Mouse (Mus musculus) myocyte (in vitro differentiated cells): ENCODE data around the gene B3galt4.

ENCODE experiments used
- CEBPB ChIP-seq: IDR thresholded peaks from 2 replicates; pipeline ENCODE4 v1.6.1; 2011; ENCODE audit warnings: mild to moderate bottlenecking, moderate library complexity; ENCODE audit not compliant: poor library complexity, insufficient read depth, severe bottlenecking
- E2F4 ChIP-seq: IDR thresholded peaks from one replicate; pipeline ENCODE4 v1.6.1; 2011; ENCODE audit warnings: mild to moderate bottlenecking, control low read depth, moderate library complexity; ENCODE audit not compliant: insufficient read depth
- MAX ChIP-seq: IDR thresholded peaks from one replicate; pipeline ENCODE4 v1.6.1; 2011; ENCODE audit warnings: low read depth, mild to moderate bottlenecking, control low read depth
- MYOD1 ChIP-seq, 3 experiments: IDR thresholded peaks; one replicate each; pipeline ENCODE4 v1.6.1; 2011; ENCODE audit warnings: control low read depth in 2 of 3, low read depth in 2 of 3, mild to moderate bottlenecking in 2 of 3, moderate library complexity in 1 of 3; ENCODE audit not compliant: insufficient read length in 2 of 3, control insufficient read depth in 1 of 3
- MYOG ChIP-seq, 3 experiments: IDR thresholded peaks; one replicate each; pipeline ENCODE4 v1.6.1; 2011; ENCODE audit warnings: control low read depth in 2 of 3, low read depth in 2 of 3, mild to moderate bottlenecking in 2 of 3; ENCODE audit not compliant: insufficient read length in 2 of 3, control insufficient read depth in 1 of 3, insufficient read depth in 1 of 3
- POLR2A ChIP-seq: IDR thresholded peaks from one replicate; pipeline ENCODE4 v1.6.1; 2011; ENCODE audit warnings: low read depth, mild to moderate bottlenecking, control low read depth, moderate library complexity; ENCODE audit not compliant: insufficient read length
- POLR2AphosphoS2 ChIP-seq: IDR thresholded peaks from one replicate; pipeline ENCODE4 v1.6.1; 2011; ENCODE audit warnings: low read depth, control low read depth; ENCODE audit not compliant: insufficient read length
- TCF12 ChIP-seq: IDR thresholded peaks from one replicate; pipeline ENCODE4 v1.6.1; 2011; ENCODE audit warnings: mild to moderate bottlenecking, control low read depth; ENCODE audit not compliant: poor library complexity, insufficient read depth, severe bottlenecking

GRCm38 (mm10) chr17:33951021-33951946 is at the start of gene B3galt4:
- TF ChIP-seq CEBPB: no peak
- TF ChIP-seq POLR2AphosphoS2: peak; percentile 95
- peak; percentile 71 for TF ChIP-seq POLR2A
- TF ChIP-seq MYOD1 (IDR thresholded peaks at IDR 0.05; ENCODE audit: control insufficient read depth in 1 of 3, insufficient read length in 2 of 3, low read depth in 2 of 3): peak in 2 of 3 experiments; percentile 88 to 90
- TF ChIP-seq E2F4: no peak
- peak in 2 of 3 experiments; percentile 80 to 89 for TF ChIP-seq MYOG (IDR thresholded peaks at IDR 0.05; ENCODE audit: control insufficient read depth in 1 of 3, insufficient read depth in 1 of 3, insufficient read length in 2 of 3, low read depth in 2 of 3)
- no peak for TF ChIP-seq MAX
- no peak for TF ChIP-seq TCF12
